Mouse (Mus musculus) midbrain, postnatal 0 days (tissue): ENCODE results near the gene Cast. TPM values are rescaled to one million over a fixed set of nuclear protein-coding genes. Genes with fewer than 3 reads are reported as not detected.
A peak's percentile ranks its signal among the peaks of the same experiment; 100 is the strongest.

Source experiments
- ATAC-seq: fragments of 200-750 bp; cut with Nextera tagmentation; 2 replicates; pipeline ENCODE4 v1.8.0; 2017; ENCODE audit warnings: moderate number of reproducible peaks, mild to moderate bottlenecking, moderate TSS enrichment, moderate library complexity; ENCODE audit not compliant: low FRiP score
- DNase-seq: peaks from one replicate; pipeline ENCODE4 v3.0.0-alpha.2; 2015; ENCODE audit warnings: low spot score
- H3K27ac ChIP-seq: fragments of 300-500 bp; sonication (generic); 2 replicates; pipeline ENCODE4 v1.5.1; 2014; ENCODE audit warnings: low read depth, mild to moderate bottlenecking, low read length, mixed read lengths
- H3K27me3 ChIP-seq: fragments of 300-500 bp; sonication (generic); 2 replicates; pipeline ENCODE4 v1.6.1; 2014; ENCODE audit warnings: low read length, control low read depth, mixed read lengths; ENCODE audit not compliant: insufficient read depth
- H3K36me3 ChIP-seq: fragments of 300-500 bp; sonication (generic); 2 replicates; pipeline ENCODE4 v1.6.1; 2014; ENCODE audit warnings: low read length, control low read depth, mixed read lengths; ENCODE audit not compliant: insufficient read depth
- H3K4me1 ChIP-seq: fragments of 300-500 bp; sonication (generic); 2 replicates; pipeline ENCODE4 v1.6.1; 2014; ENCODE audit warnings: mild to moderate bottlenecking, control low read depth, antibody characterized with exemption, low read length, mixed read lengths; ENCODE audit not compliant: insufficient read depth
- H3K4me2 ChIP-seq: fragments of 300-500 bp; sonication (generic); 2 replicates; pipeline ENCODE4 v1.6.1; 2014; ENCODE audit warnings: low read depth, mild to moderate bottlenecking, low read length, mixed read lengths; ENCODE audit not compliant: poor library complexity, severe bottlenecking
- H3K4me3 ChIP-seq: fragments of 300-500 bp; sonication (generic); 2 replicates; pipeline ENCODE4 v1.5.1; 2014; ENCODE audit warnings: low read depth, mild to moderate bottlenecking, low read length, moderate library complexity
- H3K9ac ChIP-seq: fragments of 300-500 bp; sonication (generic); replicated peaks from 2 replicates; pipeline ENCODE4 v1.6.1; 2014; ENCODE audit warnings: mild to moderate bottlenecking, low read length, moderate library complexity, mixed read lengths; ENCODE audit not compliant: poor library complexity, severe bottlenecking
- H3K9me3 ChIP-seq: fragments of 300-500 bp; sonication (generic); 2 replicates; pipeline ENCODE4 v1.6.1; 2016; ENCODE audit warnings: low read length, control low read depth
- CTCF ChIP-seq: IDR thresholded peaks from 2 replicates; pipeline ENCODE4 v1.5.1; 2016; ENCODE audit warnings: antibody characterized with exemption, mild to moderate bottlenecking
- WGBS: fragments of 180-500 bp; shearing (Covaris S2); extraction: QIAGEN DNeasy Blood & Tissue Kit; methylation state at CpG from one replicate; pipeline ENCODE4 v1.1.7; 2014; 5-methylcytosine and 5-hydroxymethylcytosine counted together
- polyA plus RNA-seq: library from polyadenylated mRNA; unstranded; fragments of >200 nt; fragmentation: Nextera tagmentation; extraction: Ambion mirVana; gene quantifications from 2 replicates; pipeline ENCODE4 v1.2.1, GENCODE M21; 2015
- total RNA-seq: library from RNA; depleted of rRNA; stranded (reverse); fragments of >200 nt; gene quantifications from 2 replicates; pipeline ENCODE4 v1.2.3, GENCODE M21; 2014

Cast gene
- total and polyA plus RNA-seq, 2 experiments from 2014 or later, result 5.0 to 5.5 TPM

DNA sequence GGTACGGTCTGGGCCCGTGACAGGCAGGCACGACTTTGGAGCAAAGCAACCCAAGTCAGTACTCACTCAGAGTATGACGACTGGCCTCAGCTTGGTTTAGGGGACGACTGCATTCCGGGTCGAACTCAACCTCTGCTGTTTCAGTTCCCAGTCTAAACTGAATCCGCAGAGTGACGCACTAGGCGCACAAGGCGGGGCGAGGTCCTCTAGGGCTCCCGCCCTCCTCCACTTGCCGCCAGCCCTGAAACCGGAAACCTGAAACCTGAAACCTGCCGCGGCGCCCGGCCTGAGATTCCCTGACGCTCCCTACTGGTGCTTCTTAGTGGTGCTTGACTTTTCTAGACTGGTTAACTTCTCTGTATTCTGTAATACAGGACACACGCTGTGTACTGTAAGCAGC is 38.1 kb downstream of the Cast start:
- 1% methylated on average over 21 of the region's 21 CpGs for WGBS
- H3K4me3 ChIP-seq, result peak overlapping the region; percentile 40
- peak overlapping the region; percentile 46 for H3K9ac ChIP-seq
- no peaks in the 10 kb centered on the region for H3K27me3 ChIP-seq
- peak; percentile 83 for DNase-seq
- ATAC-seq, result peak; percentile 96
- H3K36me3 ChIP-seq, result no peaks in the 10 kb centered on the region
- H3K4me2 ChIP-seq, result peak overlapping the region; percentile 61
- no peaks in the 10 kb centered on the region for H3K9me3 ChIP-seq
- TF ChIP-seq CTCF, result peak; percentile 62
- no peaks in the 10 kb centered on the region for H3K4me1 ChIP-seq
- H3K27ac ChIP-seq, result no peak overlapping the region

DNA sequence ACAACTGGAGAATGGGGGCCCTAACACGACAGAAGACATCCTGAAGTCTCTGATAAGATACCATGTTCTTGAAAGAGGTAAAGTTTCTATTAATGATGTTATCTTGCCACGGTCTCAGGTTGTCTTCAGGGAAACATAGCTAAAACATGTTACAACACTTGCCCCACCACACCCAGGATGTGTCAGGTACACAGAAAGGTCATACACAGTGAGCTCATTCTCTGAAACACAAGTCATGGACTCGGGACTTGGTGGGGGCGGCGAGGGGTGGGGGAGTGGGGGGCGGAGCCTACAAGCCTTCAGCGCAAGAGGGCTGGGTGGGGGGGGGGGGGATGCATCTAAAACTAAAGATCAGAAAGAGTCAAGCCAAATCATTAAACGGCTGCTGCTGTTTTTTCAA is 38.7 kb downstream of the Cast start:
- no peak for TF ChIP-seq CTCF
- no peaks in the 10 kb centered on the region for H3K27me3 ChIP-seq
- no peaks in the 10 kb centered on the region for H3K36me3 ChIP-seq
- no peak overlapping the region for H3K27ac ChIP-seq
- no peaks in the 10 kb centered on the region for H3K4me1 ChIP-seq
- H3K9ac ChIP-seq, result no peak overlapping the region
- peak overlapping the region; percentile 61 for H3K4me2 ChIP-seq
- WGBS, result 15% methylated on average over 8 of the region's 8 CpGs
- peak overlapping the region; percentile 40 for H3K4me3 ChIP-seq
- ATAC-seq (peak; percentile 48; the same call in 1 of the 2 replicates), DNase-seq (no peak)
- no peaks in the 10 kb centered on the region for H3K9me3 ChIP-seq

DNA sequence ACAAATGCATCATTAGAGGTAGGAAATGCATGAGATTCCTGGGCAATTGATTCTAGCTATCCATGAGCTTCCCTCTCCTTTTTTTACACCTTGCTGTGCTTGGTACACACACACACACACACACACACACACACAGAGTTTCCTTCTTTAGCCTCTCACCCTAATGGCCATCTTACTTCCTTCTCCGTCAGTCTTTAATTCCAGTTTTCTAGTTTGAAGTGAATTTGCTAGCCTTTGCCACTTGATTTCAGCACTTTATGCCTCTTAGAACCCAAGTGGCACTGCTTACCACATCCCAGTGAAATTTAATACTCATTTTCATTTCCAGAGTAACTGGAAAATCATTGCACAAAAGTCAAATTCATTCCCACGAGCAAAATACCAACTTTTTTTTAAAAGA is 41.4 kb downstream of the Cast start:
- H3K36me3 ChIP-seq, result no peaks in the 10 kb centered on the region
- H3K4me2 ChIP-seq, result no peak overlapping the region
- H3K9me3 ChIP-seq, result no peaks in the 10 kb centered on the region
- no peak overlapping the region for H3K4me3 ChIP-seq
- no peak overlapping the region for H3K27ac ChIP-seq
- DNase-seq, result no peak
- H3K9ac ChIP-seq, result no peak overlapping the region
- H3K27me3 ChIP-seq, result no peaks in the 10 kb centered on the region
- H3K4me1 ChIP-seq, result no peaks in the 10 kb centered on the region
- ATAC-seq, result no peak
- WGBS, result 78% methylated on average over 2 of the region's 2 CpGs
- no peak for TF ChIP-seq CTCF

DNA sequence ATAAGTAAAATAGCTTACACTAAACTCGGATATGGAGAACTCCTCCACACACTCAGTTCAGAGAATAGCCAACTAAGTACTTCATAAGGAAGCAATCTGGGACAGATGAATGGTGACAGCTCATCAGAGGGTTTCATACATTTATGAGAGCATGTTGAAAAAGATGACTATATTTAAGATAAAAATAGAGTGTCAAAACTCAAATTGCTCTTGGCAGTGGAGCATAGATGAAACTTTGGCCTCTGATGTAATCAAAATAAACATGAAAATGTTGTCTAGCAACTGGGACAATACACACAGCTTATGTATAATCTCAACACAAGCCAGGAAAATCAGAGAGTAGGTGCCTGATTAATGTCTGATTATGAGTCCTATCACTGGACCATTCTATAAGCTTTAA is 45.9 kb downstream of the Cast start:
- ATAC-seq (no peak), DNase-seq (no peak)
- no peak overlapping the region for H3K4me3 ChIP-seq
- TF ChIP-seq CTCF, result no peak
- no peaks in the 10 kb centered on the region for H3K9me3 ChIP-seq
- H3K4me2 ChIP-seq, result no peak overlapping the region
- H3K4me1 ChIP-seq, result no peaks in the 10 kb centered on the region
- no peaks in the 10 kb centered on the region for H3K36me3 ChIP-seq
- H3K27me3 ChIP-seq, result no peaks in the 10 kb centered on the region
- no peak overlapping the region for H3K27ac ChIP-seq
- no peak overlapping the region for H3K9ac ChIP-seq
- 89% methylated on average over 1 of the region's 1 CpGs for WGBS

DNA sequence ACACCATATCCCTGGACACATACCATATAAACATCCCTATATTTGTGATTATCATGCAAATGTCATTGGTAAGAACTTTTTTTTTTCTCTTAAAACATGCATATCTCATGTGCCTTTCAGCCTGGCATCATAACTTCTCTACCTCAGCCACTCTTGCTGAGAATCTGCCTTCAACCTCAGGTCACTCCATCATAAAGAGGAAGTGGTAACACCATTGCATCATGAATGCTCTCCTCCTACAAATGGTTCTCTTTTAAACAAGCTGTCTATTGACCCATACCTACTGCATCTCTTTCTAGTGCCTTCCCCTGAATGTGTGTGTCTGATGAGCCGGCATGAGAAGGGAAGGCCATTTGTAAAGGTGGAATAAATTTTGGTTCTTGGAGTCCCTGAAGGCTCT is 49.5 kb downstream of the Cast start:
- H3K9me3 ChIP-seq, result no peaks in the 10 kb centered on the region
- no peak overlapping the region for H3K4me3 ChIP-seq
- H3K9ac ChIP-seq, result no peak overlapping the region
- no peak overlapping the region for H3K4me2 ChIP-seq
- WGBS, result 100% methylated on average over 1 of the region's 1 CpGs
- DNase-seq (no peak), ATAC-seq (no peak)
- TF ChIP-seq CTCF, result no peak
- H3K36me3 ChIP-seq, result no peaks in the 10 kb centered on the region
- H3K27me3 ChIP-seq, result no peaks in the 10 kb centered on the region
- H3K4me1 ChIP-seq, result no peaks in the 10 kb centered on the region
- H3K27ac ChIP-seq, result no peak overlapping the region

DNA sequence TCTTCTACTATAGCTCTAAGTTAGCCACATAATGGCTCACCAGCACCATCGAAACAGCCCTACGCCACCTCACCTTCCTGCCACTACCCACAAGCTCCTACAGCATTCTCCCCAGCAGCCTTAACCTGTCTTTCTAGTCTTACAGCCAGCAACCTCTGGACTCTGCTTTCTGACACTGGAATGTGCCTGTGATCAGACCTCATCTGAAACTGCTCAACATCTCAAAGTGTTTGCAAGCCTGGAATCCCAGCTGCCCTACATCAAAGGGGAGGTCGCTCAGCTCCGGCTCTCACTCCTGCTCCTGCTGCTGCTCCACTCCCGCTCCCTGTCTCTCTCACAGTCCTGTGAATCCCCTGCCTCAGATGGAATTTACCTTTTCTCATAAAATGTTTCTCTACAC is 65.4 kb downstream of the Cast start:
- Histone ChIP-seq H3K27me3 (no peaks in the 10 kb centered on the region), H3K4me1 (no peaks in the 10 kb centered on the region), H3K27ac (no peak overlapping the region), H3K9me3 (no peaks in the 10 kb centered on the region), H3K4me2 (no peak overlapping the region), H3K36me3 (no peaks in the 10 kb centered on the region), H3K9ac (no peak overlapping the region), H3K4me3 (no peak overlapping the region)
- DNase-seq (no peak), ATAC-seq (no peak)
- TF ChIP-seq CTCF, result no peak
- WGBS, result 67% methylated on average over 5 of the region's 5 CpGs
